Mouse (Mus musculus) liver, embryonic 14.5 days (tissue): ENCODE data around the gene Eng.

Experiments
- CTCF ChIP-seq: IDR thresholded peaks from 2 replicates; pipeline ENCODE4 v1.5.1; 2016; ENCODE audit warnings: antibody characterized with exemption, low read depth, control low read depth
- EP300 ChIP-seq: IDR thresholded peaks from 2 replicates; pipeline ENCODE4 v1.6.1; 2016; ENCODE audit warnings: antibody characterized with exemption, low read depth

- TF ChIP-seq CTCF (peak; percentile 44), EP300 (no peak)
Observed at GRCm38 (mm10) chr2:32676821-32677220, 30.4 kb downstream of the Eng start.
